In the genomic region with DNA sequence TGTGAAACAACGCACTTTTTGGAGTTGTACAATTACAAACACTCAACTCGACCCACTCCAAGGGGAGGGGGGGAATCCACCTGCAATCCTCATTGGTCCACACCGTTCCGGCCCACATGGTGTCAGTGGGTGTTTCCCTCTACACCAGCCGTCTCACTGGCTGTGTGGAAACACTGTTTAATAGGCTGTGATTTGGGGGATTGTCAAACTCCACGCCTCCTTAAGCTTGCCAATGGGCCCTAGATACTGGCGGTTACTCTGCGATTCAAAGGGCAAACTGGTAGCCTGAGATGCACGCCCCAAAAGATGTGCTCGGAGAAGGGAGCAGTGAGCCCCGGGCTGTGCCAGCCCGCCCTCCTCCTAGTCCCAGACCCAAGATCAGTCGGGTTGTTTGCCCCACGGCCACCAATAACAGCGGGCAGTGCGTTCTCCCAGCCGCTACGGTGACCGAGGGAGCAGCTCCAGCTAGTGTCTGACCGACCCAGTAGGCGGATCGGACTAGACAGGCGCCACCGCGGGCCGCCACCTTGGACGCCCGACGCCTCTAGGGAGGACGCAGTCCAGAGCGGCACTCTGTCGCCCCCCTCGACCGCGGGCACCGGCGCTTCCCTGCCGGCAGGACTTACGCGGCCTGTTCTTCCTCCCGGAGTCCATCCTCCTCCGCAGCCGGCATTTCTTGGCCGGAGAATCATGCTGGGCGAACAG, we compare ENCODE assay signal across 7 mouse cellular contexts. TPM values are rescaled to one million over a fixed set of nuclear protein-coding genes. Genes with fewer than 3 reads are reported as not detected.
A peak's percentile ranks its signal among the peaks of the same experiment; 100 is the strongest.
DNase-seq lines count a peak whose midpoint lies in the region; ATAC-seq lines count a peak whose summit lies in the region.

No protein-coding gene starts in this region.

- under 1% methylated on average over 45 of the region's 45 CpGs for WGBS in intestine, embryonic 14.5 days

- H3K27ac ChIP-seq in intestine, embryonic 14.5 days (ENCODE audit: low read depth), result peak overlapping the region; percentile 96

- H3K4me1 ChIP-seq in intestine, embryonic 14.5 days (replicated peaks; ENCODE audit: control insufficient read depth, insufficient read depth, low read length), result peaks cover 12% of the 10 kb centered on the region

- intact Hi-C loops in left cerebral cortex, postnatal 14 days (cut with DNase I), result loop anchor here (2.0 to 5.0 kb wide), 2 partner anchors 43 to 51 kb away; no protein-coding TSS in a partner anchor

- H3K4me2 ChIP-seq in intestine, embryonic 14.5 days (ENCODE audit: low read length), result peak overlapping the region; percentile 74

- H3K27me3 ChIP-seq in intestine, embryonic 14.5 days (replicated peaks; ENCODE audit: control insufficient read depth, insufficient read depth, low read length), result no peaks in the 10 kb centered on the region

- H3K36me3 ChIP-seq in intestine, embryonic 14.5 days (ENCODE audit: control insufficient read depth, insufficient read depth, low read length), result no peaks in the 10 kb centered on the region

- peak overlapping the region; percentile 96 for H3K4me3 ChIP-seq in intestine, embryonic 14.5 days (ENCODE audit: low read depth, low read length)

- H3K9me3 ChIP-seq in intestine, embryonic 14.5 days (ENCODE audit: control insufficient read depth, low read length), result no peaks in the 10 kb centered on the region

- ATAC-seq in intestine, embryonic 14.5 days (replicated peaks; ENCODE audit: low FRiP score, low TSS enrichment, low read depth), result peak; percentile 93

- H3K9ac ChIP-seq in intestine, embryonic 14.5 days (ENCODE audit: low read length), result peak overlapping the region; percentile 95

- DNase-seq in adrenal gland, adult 18-20 months (ENCODE audit: low spot score in 2 of 2), result peak; percentile 76 to 88
- DNase-seq in embryo, embryonic 11 days, result peak; percentile 92
- peak; percentile 87 for DNase-seq in gastrocnemius, postnatal 25 days
- peak; percentile 91 for DNase-seq in intestine, embryonic 14.5 days (ENCODE audit: low spot score)
- peak; percentile 87 to 96 for DNase-seq in left cerebral cortex, postnatal 14 days (ENCODE audit: low spot score in 2 of 2)
- peak; percentile 91 for DNase-seq in mesoderm, embryonic 11.5 days (ENCODE audit: low read depth, low spot score)
- peak; percentile 89 for DNase-seq in skeletal muscle tissue, adult 2 months (ENCODE audit: low read depth, low spot score)

RNA-seq across cellular contexts. Expression of a gene that starts 1.2 kb away (rescaled TPM):
- 10 to 100 TPM; 77.0 to 80.4 TPM for total RNA-seq in adrenal gland, adult 18-20 months (2021)
- total RNA-seq in gastrocnemius, postnatal 25 days (2021), result 10 to 100 TPM; 15.7 to 17.0 TPM
- 9.3 and 10.6 TPM in 2 replicates for polyA plus RNA-seq in intestine, embryonic 14.5 days (2014; fragmentation: Nextera tagmentation; extraction: Ambion mirVana)
- 10 to 100 TPM; 17.1 to 18.9 TPM for total RNA-seq in left cerebral cortex, postnatal 14 days (2021)

RNA-seq across cellular contexts. Expression of a gene that starts 44.1 kb away (rescaled TPM):
- total RNA-seq in adrenal gland, adult 18-20 months (2021), result 1 to 10 TPM in 1 of 2 experiments, under 1 TPM in 1; 0.90 to 2.4 TPM
- total RNA-seq in gastrocnemius, postnatal 25 days (2021), result 1 to 10 TPM in 1 of 2 experiments, under 1 TPM in 1; 0.82 to 1.4 TPM
- 56.9 and 66.5 TPM in 2 replicates for polyA plus RNA-seq in intestine, embryonic 14.5 days (2014; fragmentation: Nextera tagmentation; extraction: Ambion mirVana)
- total RNA-seq in left cerebral cortex, postnatal 14 days (2021), result 1 to 10 TPM; 1.3 to 1.9 TPM

Comparison
In these comparisons a context has a peak if more than half of its experiments do, and no peak if none do; other contexts are left out.
1. Peak in every context shown above with its lines: DNase-seq, ATAC-seq, H3K4me3 ChIP-seq and H3K27ac ChIP-seq.